Mouse (Mus musculus): ENCODE results near the gene Cops6. TPM values are rescaled to one million over a fixed set of nuclear protein-coding genes. Genes with fewer than 3 reads are reported as not detected.

The Cops6 gene
- 134 and 138 TPM in 2 replicates for polyA plus RNA-seq (2012; rRNA removed)

GRCm38 (mm10) chr5:138160842-138161665 lies at the start of gene Cops6:
TSS of gene Cops6 (plus strand) at chr5:138161071.

DNA sequence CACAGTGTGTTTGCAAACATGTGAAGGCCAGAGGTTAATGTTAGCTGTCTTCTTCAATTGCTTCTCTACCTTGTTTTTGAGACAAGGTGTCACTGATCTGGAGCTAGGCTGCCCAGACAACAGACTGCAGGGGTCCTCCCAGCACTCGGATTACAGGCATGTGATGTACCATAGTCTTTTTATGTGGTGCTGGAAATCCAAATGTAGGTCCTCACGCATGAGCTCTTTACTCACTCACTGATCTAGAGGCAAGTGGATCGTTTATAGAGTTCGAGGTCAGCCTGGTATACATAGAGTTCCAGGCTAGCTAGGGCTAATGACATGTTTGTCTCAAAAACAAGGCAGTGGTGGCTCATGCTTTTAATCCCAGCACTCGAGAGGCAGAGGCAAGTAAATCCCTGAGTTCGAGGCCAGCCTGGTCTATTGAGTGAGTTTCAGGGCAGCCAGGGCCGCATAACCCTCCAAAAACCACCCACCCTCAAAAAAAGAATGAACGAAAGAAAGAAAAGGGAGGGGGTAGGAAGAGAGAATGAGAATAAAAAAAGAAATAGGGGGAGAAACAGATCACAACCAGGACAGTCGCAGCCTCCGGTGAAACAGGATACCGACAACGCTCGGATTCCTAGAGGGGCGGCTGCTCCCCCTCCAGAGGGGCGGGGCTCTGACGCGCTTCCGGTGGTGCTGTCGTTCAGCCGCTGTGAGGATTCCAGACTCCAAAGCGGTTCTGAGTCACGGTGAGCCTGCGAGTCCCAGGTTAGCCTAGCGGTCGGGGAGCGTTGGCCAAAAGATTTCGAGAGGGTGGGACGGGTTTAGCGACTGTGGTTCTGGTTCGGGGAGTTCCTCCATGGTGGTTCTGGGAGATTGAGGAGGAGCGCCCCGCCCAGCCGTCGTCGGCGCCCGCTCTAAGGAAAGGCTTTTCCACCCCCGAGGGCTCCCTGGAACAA lies 44.3 kb upstream of the Cops6 start, which contains the start of gene Zscan21:
Gene Zscan21 (plus strand): TSS at position 649 of the 944 bp plus-strand sequence.

GRCm38 (mm10) chr5:138155443-138155976 lies 5.4 kb upstream of the Cops6 start, which contains the start of gene Zfp113:
TSS of gene Zfp113 (minus strand) at chr5:138155744.

GRCm38 (mm10) chr5:138171695-138172491 lies 11.0 kb downstream of the Cops6 start, which contains the start of the genes Ap4m1 and Mcm7:
TSS of gene Ap4m1 (plus strand) at chr5:138172002.
TSS of gene Mcm7 (minus strand) at chr5:138172422.

GRCm38 (mm10) chr5:138186950-138187638 lies 26.2 kb downstream of the Cops6 start, which contains the start of the genes Taf6 and Cnpy4:
TSS of gene Taf6 (minus strand) at chr5:138187451.
TSS of gene Cnpy4 (plus strand) at chr5:138187485.

GRCm38 (mm10) chr5:138193771-138194727 lies 33.2 kb downstream of the Cops6 start, which contains the start of gene Mblac1:
TSS of gene Mblac1 (plus strand) at chr5:138194314.

Other genes with a start within 250 kb of the Cops6 start
- gene Cyp3a13, start 239.5 kb upstream of the Cops6 start, polyA plus RNA-seq (2012; rRNA removed): 0.05 TPM in 1 of 2 replicates, not detected in the other
- 0.38 and 0.71 TPM in 2 replicates for gene Gjc3, start 198.0 kb upstream of the Cops6 start, polyA plus RNA-seq (2012; rRNA removed)
- not detected in 2 replicates for gene Azgp1, start 179.6 kb upstream of the Cops6 start, polyA plus RNA-seq (2012; rRNA removed)
- not detected in 2 replicates for gene Smok3a, start 139.8 kb upstream of the Cops6 start, polyA plus RNA-seq (2012; rRNA removed)
- gene Smok3b, start 139.6 kb upstream of the Cops6 start, polyA plus RNA-seq (2012; rRNA removed): not detected in 2 replicates
- not detected in 2 replicates for gene Smok3c, start 107.9 kb upstream of the Cops6 start, polyA plus RNA-seq (2012; rRNA removed)
- 16.6 and 18.9 TPM in 2 replicates for gene Zkscan1, start 76.0 kb upstream of the Cops6 start, polyA plus RNA-seq (2012; rRNA removed)
- gene Zscan21, start 44.2 kb upstream of the Cops6 start, polyA plus RNA-seq (2012; rRNA removed): 66.8 and 74.4 TPM in 2 replicates
- 10.6 and 11.5 TPM in 2 replicates for gene Zfp113, start 5.3 kb upstream of the Cops6 start, polyA plus RNA-seq (2012; rRNA removed)
- gene Ap4m1, start 10.9 kb downstream of the Cops6 start, polyA plus RNA-seq (2012; rRNA removed): 67.2 TPM in 2 replicates
- gene Mcm7, start 11.4 kb downstream of the Cops6 start, polyA plus RNA-seq (2012; rRNA removed): 156 and 192 TPM in 2 replicates
- 88.3 and 101 TPM in 2 replicates for gene Taf6, start 26.4 kb downstream of the Cops6 start, polyA plus RNA-seq (2012; rRNA removed)
- 32.2 and 35.5 TPM in 2 replicates for gene Cnpy4, start 26.4 kb downstream of the Cops6 start, polyA plus RNA-seq (2012; rRNA removed)
- 8.7 and 9.9 TPM in 2 replicates for gene Mblac1, start 33.2 kb downstream of the Cops6 start, polyA plus RNA-seq (2012; rRNA removed)
- gene Nxpe5, start 64.8 kb downstream of the Cops6 start, polyA plus RNA-seq (2012; rRNA removed): 0.04 and 0.05 TPM in 2 replicates
- gene Lamtor4, start 94.4 kb downstream of the Cops6 start, polyA plus RNA-seq (2012; rRNA removed): 136 and 141 TPM in 2 replicates
- gene BC037034, start 103.0 kb downstream of the Cops6 start, polyA plus RNA-seq (2012; rRNA removed): 137 and 147 TPM in 2 replicates
- 0.70 and 0.85 TPM in 2 replicates for gene Gal3st4, start 111.8 kb downstream of the Cops6 start, polyA plus RNA-seq (2012; rRNA removed)
- 0.50 and 0.59 TPM in 2 replicates for gene Gm43720, start 118.9 kb downstream of the Cops6 start, polyA plus RNA-seq (2012; rRNA removed)
- gene Gpc2, start 118.9 kb downstream of the Cops6 start, polyA plus RNA-seq (2012; rRNA removed): 623 and 676 TPM in 2 replicates
- 19.5 and 20.7 TPM in 2 replicates for gene Stag3, start 119.2 kb downstream of the Cops6 start, polyA plus RNA-seq (2012; rRNA removed)
- 0.09 and 0.14 TPM in 2 replicates for gene Pvrig, start 180.9 kb downstream of the Cops6 start, polyA plus RNA-seq (2012; rRNA removed)